In genomic region chr14:21750008-21750880, GRCm38 (mm10) we compare ENCODE assay signal across 8 mouse cellular contexts. TPM values are rescaled to one million over a fixed set of nuclear protein-coding genes. Genes with fewer than 3 reads are reported as not detected.
A peak's percentile ranks its signal among the peaks of the same experiment; 100 is the strongest.
DNase-seq lines count a peak whose midpoint lies in the region; ATAC-seq and TF ChIP-seq lines count a peak whose summit lies in the region.

TSS of gene Samd8 (plus strand) at chr14:21750531.

- no peaks in the 10 kb centered on the region for H3K36me3 ChIP-seq in embryonic facial prominence, embryonic 11.5 days (replicated peaks; ENCODE audit: control insufficient read depth, insufficient read depth, low read depth, low read length)
- no peaks in the 10 kb centered on the region for H3K36me3 ChIP-seq in intestine, postnatal 0 days (ENCODE audit: control insufficient read depth, insufficient read depth)
- no peaks in the 10 kb centered on the region for H3K36me3 ChIP-seq in midbrain, embryonic 11.5 days (ENCODE audit: control insufficient read depth, insufficient read depth, low read length)

- intact Hi-C loops in left cerebral cortex, postnatal 4 days (cut with DNase I): loop anchor here (5.0 kb wide), 1 partner anchor 82 kb away; no protein-coding TSS in a partner anchor

- no peak for TF ChIP-seq CTCF in intestine, postnatal 0 days (IDR thresholded peaks at IDR 0.05; ENCODE audit: low read depth)

- ATAC-seq in embryonic facial prominence, embryonic 11.5 days (replicated peaks; ENCODE audit: insufficient number of reproducible peaks, low FRiP score, low TSS enrichment, low read depth): peak; percentile 86
- ATAC-seq in granulocyte monocyte progenitor cell, adult 5-6 weeks (replicated peaks; ENCODE audit: poor library complexity, severe bottlenecking): peak; percentile 84
- ATAC-seq in intestine, postnatal 0 days: peak; percentile 75
- ATAC-seq in midbrain, embryonic 11.5 days (ENCODE audit: low FRiP score): peak; percentile 88

- no peaks in the 10 kb centered on the region for H3K27me3 ChIP-seq in embryonic facial prominence, embryonic 11.5 days (ENCODE audit: control insufficient read depth, insufficient read depth, low read length)
- no peaks in the 10 kb centered on the region for H3K27me3 ChIP-seq in intestine, postnatal 0 days (replicated peaks; ENCODE audit: control insufficient read depth, insufficient read depth, low read length)
- H3K27me3 ChIP-seq in midbrain, embryonic 11.5 days (ENCODE audit: control insufficient read depth, insufficient read depth, low read length): no peaks in the 10 kb centered on the region

- WGBS in embryonic facial prominence, embryonic 11.5 days: 7% methylated on average over 52 of the region's 52 CpGs
- WGBS in intestine, postnatal 0 days: 6% methylated on average over 52 of the region's 52 CpGs
- WGBS in midbrain, embryonic 11.5 days: 6% methylated on average over 51 of the region's 52 CpGs

- H3K27ac ChIP-seq in embryonic facial prominence, embryonic 11.5 days (replicated peaks; ENCODE audit: low read depth, low read length): peak within 1 kb of the TSS; percentile 63
- H3K27ac ChIP-seq in intestine, postnatal 0 days (ENCODE audit: low read depth, low read length): peak within 1 kb of the TSS; percentile 91
- H3K27ac ChIP-seq in midbrain, embryonic 11.5 days (ENCODE audit: low read depth, low read length): peak within 1 kb of the TSS; percentile 71

- peak within 1 kb of the TSS; percentile 83 for H3K4me2 ChIP-seq in embryonic facial prominence, embryonic 11.5 days (ENCODE audit: low read depth, low read length)
- H3K4me2 ChIP-seq in intestine, postnatal 0 days (replicated peaks; ENCODE audit: low read depth): peak within 1 kb of the TSS; percentile 79
- peak within 1 kb of the TSS; percentile 53 for H3K4me2 ChIP-seq in midbrain, embryonic 11.5 days

- H3K9ac ChIP-seq in embryonic facial prominence, embryonic 11.5 days (replicated peaks; ENCODE audit: low read length): peak within 1 kb of the TSS; percentile 68
- H3K9ac ChIP-seq in intestine, postnatal 0 days (ENCODE audit: low read depth, low read length): peak within 1 kb of the TSS; percentile 97
- peak within 1 kb of the TSS; percentile 93 for H3K9ac ChIP-seq in midbrain, embryonic 11.5 days (ENCODE audit: low read length)

- peak; percentile 84 for DNase-seq in 3134 (ENCODE audit: extremely low read depth, insufficient read length, low spot score)
- DNase-seq in adrenal gland, postnatal 25 days: peak; percentile 90
- peak; percentile 91 for DNase-seq in embryonic facial prominence, embryonic 11.5 days (ENCODE audit: low spot score)
- peak; percentile 95 for DNase-seq in left cerebral cortex, postnatal 4 days
- DNase-seq in midbrain, embryonic 11.5 days (ENCODE audit: low spot score, missing footprints): peak; percentile 99
- peak; percentile 92 for DNase-seq in right cerebral cortex, postnatal 4 days

- H3K4me1 ChIP-seq in embryonic facial prominence, embryonic 11.5 days (ENCODE audit: control insufficient read depth, insufficient read depth, low read length): no peaks in the 10 kb centered on the region
- peaks cover 5% of the 10 kb centered on the region; the same call in 1 of the 2 replicates for H3K4me1 ChIP-seq in intestine, postnatal 0 days (replicated peaks; ENCODE audit: control insufficient read depth, insufficient read depth, low read length)
- H3K4me1 ChIP-seq in midbrain, embryonic 11.5 days (ENCODE audit: control insufficient read depth, insufficient read depth, low read length): peaks cover 9% of the 10 kb centered on the region

- peak within 1 kb of the TSS; percentile 78 for H3K4me3 ChIP-seq in embryonic facial prominence, embryonic 11.5 days (ENCODE audit: low read depth, low read length)
- H3K4me3 ChIP-seq in intestine, postnatal 0 days (ENCODE audit: low read depth, low read length): peak within 1 kb of the TSS; percentile 100
- peak within 1 kb of the TSS; percentile 96 for H3K4me3 ChIP-seq in midbrain, embryonic 11.5 days (ENCODE audit: low read depth, low read length)

- H3K9me3 ChIP-seq in embryonic facial prominence, embryonic 11.5 days (replicated peaks; ENCODE audit: control insufficient read depth, low read length): no peaks in the 10 kb centered on the region
- H3K9me3 ChIP-seq in intestine, postnatal 0 days (ENCODE audit: control insufficient read depth): no peaks in the 10 kb centered on the region
- H3K9me3 ChIP-seq in midbrain, embryonic 11.5 days (ENCODE audit: control insufficient read depth, low read length): no peaks in the 10 kb centered on the region

RNA-seq across cellular contexts. Expression of gene Samd8, which starts in this region (rescaled TPM):
- 45.5 and 48.1 TPM in 2 replicates for total RNA-seq in adrenal gland, postnatal 25 days (2021)
- 11.9 and 13.8 TPM in 2 replicates for polyA plus RNA-seq in embryonic facial prominence, embryonic 11.5 days (2014; fragmentation: Nextera tagmentation; extraction: Ambion mirVana)
- 5.1 and 10.8 TPM in 2 replicates for total RNA-seq in granulocyte monocyte progenitor cell, adult 5-6 weeks (2014; fragmentation: Nextera tagmentation)
- total RNA-seq in granulocyte monocyte progenitor cell, adult 5-6 weeks (2017): 4.6 and 7.5 TPM in 2 replicates
- 16.3 and 16.4 TPM in 2 replicates for polyA plus RNA-seq in intestine, postnatal 0 days (2015; fragmentation: Nextera tagmentation; extraction: Ambion mirVana)
- 10 to 100 TPM; 92.6 to 94.3 TPM for total RNA-seq in left cerebral cortex, postnatal 4 days (2021)
- 13.1 TPM in 2 replicates for polyA plus RNA-seq in midbrain, embryonic 11.5 days (2014; fragmentation: Nextera tagmentation; extraction: Ambion mirVana)

Comparison
In these comparisons a context has a peak if more than half of its experiments do, and no peak if none do; other contexts are left out.
1. Peak in every context shown above with its lines: DNase-seq, ATAC-seq, H3K4me3 ChIP-seq and H3K27ac ChIP-seq.